Mouse (Mus musculus): ENCODE data around the gene 1700029H14Rik. TPM values are rescaled to one million over a fixed set of nuclear protein-coding genes. Genes with fewer than 3 reads are reported as not detected.

The 1700029H14Rik gene
- not detected for total RNA-seq (2021)
- long read RNA-seq, experiment 1 = 0 reads
- long read RNA-seq, experiment 2 = 0 reads

DNA sequence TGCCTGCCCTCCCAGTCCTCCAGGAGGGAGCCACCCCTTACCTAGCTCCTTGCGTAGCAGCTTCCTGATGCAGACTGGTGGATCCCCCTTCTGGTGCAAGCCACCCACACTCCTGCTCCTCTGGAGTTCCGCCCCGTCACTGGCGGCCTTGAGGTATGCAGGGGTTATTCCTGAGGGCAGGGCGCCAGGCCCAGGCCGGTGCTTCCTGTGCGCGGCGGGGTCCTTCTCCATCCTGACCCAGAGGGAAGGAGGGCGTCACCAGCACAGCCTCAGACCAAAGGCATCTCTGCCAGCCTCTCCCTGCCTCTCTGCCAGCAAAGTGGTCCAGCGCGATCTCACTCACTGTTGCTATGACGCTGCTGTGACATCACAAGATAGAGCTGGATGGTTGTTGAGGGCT is at the start of gene 1700029H14Rik:
Gene 1700029H14Rik (minus strand): TSS at position 344 of the 400 bp plus-strand sequence.
- DNase-seq = peak; percentile 37

DNA sequence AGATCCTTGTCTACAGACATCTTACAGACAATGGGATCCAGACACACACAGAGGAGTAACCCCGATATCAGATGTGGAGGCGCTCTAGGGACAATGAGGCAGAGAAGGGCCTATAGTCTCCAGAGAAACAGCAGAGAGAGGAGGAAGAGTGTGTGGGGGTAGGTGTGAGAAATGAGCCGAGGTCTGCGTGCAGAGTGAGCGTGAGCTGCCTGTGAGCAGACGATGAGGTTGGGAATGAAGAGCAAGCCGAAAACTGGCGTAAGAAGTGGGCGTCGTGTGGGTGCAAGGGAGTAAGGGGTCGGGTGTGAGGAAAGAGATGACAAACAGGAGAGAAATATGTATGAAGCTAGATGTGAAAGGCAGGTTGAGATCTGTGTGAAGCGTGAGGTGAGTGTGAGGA is 49.4 kb upstream of the 1700029H14Rik start:
- DNase-seq = no peak

DNA sequence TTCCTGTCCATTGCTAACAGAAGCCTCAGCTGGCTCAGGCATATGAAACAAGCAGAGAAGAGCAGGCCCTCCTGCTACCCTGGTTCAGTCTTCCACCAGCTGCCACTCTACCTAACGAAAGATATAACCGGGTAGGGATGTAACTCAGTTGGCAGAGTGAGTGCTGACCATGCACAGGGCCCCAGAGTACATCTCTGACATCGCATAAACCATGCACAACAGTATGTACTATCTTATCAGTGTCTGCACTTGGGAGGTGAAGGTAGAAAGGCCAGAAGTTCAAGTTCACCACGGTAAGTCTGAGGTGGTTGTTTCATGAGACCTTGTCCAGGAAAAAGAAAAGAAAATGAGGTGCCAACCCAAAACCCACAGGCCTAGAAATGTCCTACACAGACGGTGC is 47.7 kb upstream of the 1700029H14Rik start:
- no peak for DNase-seq

DNA sequence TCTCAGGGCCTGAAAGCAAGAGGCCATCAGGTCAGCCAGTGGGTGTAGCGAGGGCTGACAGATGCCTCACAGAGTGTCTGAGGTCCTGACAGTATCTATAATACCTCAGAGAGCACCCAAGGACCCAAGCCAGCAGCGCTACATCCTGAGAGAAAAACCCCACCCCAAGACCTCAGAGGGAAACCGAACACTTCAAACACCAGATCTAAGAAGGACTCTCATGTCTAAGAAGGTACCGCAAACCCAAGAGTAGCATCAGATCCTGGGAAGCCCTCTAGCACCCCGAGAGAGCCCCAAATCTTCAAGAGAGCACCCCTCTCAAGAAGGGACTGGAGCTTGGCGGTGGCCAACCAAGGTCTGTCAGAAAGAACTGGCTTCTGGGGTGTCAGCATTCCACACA is 46.7 kb upstream of the 1700029H14Rik start:
- no peak for DNase-seq

DNA sequence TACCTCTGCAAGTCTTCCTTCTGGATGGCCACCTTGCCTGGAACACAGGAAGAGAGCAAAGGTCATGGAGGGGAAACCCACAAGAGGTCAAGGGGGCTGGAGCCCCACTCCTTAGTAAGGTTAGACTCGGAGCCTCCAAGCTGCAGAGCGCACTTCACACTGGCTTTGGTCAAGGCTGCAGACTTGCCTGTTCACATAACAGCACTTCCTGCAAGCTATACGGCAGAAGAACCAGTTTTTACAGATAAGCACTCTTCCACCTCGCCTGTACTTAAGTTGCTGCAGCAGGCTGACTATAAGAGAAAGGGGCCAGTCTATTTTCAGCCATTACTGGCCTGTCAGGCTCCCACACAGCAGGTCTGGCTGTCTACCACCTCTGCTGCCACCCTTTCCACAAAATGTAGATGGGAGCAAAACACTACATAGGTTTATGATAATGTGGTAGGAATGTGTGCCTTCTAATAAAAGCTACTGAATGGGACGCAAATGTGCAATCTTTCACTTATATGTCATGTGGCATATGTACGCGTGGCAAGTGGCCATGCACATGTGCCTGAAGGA is 43.7 kb upstream of the 1700029H14Rik start:
- no peak for DNase-seq

DNA sequence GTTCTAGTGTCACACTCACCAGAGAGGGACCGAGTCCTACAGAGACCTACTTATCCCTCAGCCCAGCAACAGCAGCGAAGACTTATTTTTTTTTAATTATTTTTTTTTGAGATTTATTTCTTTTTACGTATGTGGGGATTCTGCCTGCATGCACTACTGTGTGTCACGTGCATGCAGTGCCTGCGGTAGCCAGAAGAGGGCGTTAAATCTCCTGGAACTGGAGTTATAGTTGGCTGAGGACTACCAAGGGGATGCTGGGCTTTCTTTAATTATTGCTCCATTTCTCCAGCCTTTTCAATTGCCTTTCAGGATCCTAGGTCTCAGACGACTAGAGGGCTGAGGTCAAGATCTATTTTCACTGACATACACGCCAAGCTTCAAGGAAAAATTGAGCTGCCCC is 40.4 kb upstream of the 1700029H14Rik start:
- peak; percentile 58 for DNase-seq

DNA sequence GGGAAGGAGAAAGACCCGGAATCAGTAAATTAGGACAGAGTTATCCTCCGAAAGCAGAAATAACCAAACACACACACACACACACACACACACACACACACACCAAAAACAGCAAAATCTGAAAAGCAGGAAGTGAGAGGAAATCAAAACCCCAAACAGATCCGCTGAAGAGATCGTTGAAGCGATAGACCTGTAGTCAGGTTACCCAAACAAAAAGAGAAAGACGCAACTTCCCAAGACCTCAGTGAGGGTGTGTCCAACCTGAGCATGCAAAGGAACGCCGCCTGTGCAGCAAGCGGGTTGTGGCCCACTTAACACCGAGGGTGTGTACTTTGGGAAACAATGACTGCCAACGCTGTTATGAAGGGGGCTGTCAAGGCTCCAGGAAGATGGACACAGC is 38.9 kb upstream of the 1700029H14Rik start:
- no peak for DNase-seq

DNA sequence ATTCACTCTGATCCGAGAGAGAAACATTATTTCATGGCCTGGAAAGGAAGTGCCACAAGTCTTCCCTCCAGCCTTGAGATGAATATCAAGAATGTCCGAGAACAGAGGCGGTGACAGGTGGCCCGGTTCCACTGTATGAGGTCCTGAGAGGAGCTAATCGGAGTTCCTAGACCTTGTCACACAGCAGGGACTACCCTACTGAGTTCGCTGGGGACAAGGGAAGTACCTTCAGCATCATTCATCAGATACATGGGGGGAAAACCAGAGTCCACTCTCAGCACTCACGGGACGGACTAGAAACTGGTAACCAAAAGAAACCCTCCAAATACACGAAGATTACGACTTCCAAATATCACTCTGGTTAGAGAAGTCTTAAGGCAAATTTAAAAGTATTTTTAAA is 38.5 kb upstream of the 1700029H14Rik start:
- no peak for DNase-seq

DNA sequence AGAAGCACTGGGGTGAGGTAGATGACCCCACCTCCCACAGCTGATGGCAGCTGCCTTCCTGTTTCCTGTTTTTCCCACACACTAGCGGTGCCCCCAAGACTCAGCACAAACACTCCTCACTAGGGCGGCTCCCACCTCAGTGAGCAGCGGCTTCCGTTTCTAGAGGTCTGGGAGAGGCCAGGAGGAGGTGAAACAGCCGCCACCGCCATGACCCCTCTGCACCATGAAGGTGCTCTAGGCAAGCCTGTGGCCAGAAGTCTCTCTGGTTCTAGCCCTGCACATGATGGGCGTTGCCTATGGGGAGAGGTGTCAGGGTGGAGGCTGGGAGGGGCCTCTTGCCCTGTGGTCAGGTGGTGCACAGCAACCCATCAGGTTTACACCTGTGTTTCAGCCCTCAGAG is 37.9 kb upstream of the 1700029H14Rik start:
- no peak for DNase-seq

DNA sequence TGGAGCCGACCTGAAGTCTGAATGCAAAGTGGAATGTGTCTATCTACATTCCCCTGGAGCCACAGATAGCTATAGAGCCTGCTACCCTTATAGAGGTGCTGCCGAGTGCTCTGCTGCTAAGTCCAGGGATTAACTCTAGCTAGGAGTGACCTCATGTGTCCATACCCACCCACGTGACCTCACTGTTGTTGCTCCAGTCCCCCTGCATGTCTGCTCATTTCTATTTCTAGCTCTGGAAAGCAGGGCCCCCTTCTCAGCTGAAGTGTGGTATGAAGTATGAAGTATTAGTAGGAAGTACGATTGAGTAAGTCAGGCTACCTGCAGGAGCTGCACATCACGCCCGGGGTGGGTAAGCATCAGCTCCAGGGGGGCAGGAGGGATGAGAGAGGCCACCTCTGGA is 35.5 kb upstream of the 1700029H14Rik start:
- DNase-seq = no peak

DNA sequence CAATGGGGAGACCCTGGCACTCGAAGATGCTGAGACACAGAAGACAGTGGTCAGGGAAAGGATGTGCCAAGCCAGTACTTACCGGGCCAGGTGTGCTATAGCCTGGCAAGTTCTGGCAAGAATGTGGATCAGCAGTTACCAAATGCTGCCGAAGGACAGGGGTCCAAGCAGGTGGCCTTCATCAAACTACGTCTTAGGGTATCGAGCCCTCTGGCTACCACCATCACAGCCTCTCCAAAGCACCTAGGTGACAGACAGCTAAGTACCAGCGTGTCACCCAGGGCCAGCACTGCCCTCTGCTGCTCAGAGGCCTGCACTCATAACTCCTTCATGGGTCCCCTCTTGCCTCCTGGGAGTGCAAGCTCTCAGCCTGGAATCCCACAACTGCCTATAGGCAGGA is 33.6 kb upstream of the 1700029H14Rik start:
- no peak for DNase-seq

DNA sequence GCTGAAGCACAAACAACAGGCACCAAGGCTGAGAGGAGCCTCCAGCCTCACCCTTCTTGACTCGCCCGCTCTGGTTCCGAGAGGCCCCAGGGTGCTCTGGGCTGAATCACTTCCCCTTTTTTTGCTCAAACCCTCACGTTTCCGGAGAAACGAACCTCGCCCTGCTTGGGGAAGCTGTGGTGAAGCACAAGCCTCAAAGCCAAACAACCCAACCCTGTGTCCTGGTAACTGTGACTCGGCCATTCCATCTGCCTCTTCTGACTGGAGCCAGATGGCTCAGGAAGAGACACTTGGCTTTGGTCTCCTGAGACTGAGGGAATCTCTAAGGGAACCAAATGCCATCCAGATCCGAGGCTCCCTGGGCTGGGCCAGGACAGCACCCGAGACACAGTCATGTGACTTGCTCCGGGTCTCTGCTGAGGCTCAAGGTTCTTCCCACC is 32.6 kb upstream of the 1700029H14Rik start:
- no peak for DNase-seq

DNA sequence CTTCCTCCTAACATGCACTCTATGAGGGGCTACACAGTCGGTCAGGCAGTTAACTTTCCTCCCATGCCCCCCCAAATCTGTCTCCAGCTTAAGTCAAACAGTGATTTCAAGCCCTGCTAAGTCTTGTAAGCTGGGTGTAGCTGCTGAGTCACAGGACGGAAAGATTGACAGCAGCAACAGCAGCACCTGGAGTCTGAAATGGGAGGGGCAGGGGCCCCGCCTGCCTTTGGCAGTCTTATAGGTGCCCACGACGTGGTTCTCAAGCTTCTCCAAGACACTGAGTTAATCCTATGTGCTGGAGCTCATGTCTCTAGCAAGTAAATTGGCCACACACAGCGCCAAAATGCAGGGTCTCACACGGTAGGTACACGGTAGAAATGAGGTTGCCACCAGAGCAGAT is 31.1 kb upstream of the 1700029H14Rik start:
- no peak for DNase-seq

DNA sequence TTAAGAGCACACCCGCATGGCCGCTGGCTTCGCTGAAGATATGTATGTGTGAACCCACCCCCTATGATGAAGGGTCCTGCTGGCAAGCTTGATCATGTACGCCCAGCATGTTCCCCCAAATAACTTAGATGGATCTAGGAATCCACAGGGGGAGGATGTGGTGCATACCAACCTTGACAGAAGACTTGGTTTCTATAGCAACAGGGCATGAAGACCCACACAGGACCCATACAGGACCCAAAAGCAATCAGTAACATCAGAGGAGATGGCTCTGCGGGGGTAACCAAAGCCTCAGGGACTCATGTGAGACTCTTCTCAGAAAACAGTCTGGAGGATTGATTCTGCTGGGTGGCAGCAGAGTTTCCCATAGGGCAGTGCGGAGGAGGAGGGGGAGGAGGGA is 29.0 kb upstream of the 1700029H14Rik start:
- no peak for DNase-seq

DNA sequence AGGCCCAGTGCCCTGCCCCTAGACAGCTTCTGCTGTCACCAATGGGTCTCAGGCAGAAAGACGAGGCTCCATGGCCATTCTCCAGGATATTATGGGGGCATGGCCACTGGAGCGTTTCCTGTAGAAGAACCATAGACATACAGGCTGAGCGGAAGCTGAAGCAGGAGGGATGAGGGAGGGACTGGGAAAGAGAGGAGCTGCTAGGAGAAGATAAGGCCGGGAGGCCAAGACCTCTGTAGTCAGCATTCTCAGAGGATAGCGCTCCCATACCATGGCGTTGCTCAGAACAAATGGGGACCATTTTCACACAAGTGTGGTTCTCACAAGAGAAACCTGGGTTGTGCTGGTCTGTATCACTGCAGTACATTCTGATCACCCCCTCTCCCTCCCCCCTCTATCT is 26.8 kb upstream of the 1700029H14Rik start:
- DNase-seq = no peak

DNA sequence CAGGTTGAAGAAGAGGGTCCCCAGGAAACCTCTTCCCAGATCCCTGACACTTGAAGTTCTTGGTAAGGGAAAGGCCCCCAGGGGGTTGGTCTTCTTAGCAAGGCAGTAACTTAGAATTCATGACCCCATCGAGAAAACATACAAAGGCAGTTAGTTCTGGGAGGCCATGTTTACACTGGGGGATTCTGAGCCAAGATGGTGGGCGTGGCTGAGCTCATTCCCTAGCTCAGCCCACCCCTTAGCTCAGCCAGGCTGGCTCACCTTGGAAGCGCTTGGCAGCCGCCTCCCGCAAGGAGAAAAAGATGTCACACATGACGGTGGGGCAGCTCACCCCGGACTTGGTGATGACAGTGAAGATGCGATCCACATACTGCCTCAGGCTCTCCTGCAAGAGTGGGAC is 22.4 kb upstream of the 1700029H14Rik start:
- DNase-seq = no peak

DNA sequence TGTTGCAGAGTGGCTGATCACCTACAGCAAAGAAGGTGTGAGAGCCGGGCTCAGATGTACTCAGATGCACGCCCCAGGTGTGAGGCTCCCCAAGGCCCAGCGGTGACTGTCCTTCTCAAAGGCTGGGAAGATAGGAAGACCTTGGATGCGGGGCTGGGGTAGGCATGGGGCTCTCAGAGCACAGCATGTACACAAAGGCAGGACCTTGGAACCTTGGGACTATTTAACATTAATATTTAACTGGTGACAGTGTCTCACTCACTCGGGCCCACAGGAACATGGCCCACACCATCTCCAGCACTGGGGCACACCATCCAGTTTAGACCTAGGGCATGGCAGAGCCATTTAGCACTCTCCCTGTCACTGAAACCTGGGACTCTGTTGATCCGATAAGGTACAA is 15.6 kb upstream of the 1700029H14Rik start:
- no peak for DNase-seq

DNA sequence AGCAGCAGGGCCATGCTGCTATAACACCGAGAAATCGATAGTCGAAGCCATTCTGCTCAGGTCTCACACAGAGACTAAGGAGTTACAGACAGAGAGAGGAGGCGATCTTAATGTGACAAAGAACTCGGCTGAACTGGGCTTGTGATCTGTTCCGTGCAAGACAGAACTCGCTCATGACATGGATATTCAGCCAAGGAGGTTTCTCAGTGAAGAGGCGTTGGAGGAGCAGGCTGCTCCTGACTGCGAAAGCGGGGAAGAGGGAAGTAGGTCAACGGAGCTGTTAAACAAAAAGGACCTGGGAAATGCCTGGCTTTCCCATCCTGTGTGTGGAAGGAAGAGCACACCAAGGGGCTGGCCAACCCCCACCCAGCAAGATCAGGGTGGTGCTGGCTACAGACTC is 9.7 kb upstream of the 1700029H14Rik start:
- no peak for DNase-seq

DNA sequence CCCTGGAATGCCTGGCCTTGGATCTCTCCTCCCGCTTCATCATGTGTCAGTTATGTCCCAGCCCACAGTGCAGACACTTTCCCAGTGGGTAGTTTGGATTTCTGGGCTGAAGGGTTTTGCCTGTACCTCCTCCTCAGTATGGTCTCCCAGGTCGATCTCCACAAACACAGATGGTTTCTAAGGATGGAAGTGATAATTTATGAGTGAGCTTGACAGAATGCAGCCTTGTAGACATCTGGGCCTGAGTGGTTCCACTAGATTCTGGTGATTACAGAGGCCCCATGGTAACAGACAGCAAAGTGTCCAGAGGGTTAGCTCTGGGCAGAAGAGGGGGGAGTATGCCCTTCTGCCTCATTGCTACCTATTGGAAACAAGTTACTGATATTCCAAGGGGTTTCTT is 4.7 kb downstream of the 1700029H14Rik start:
- no peak for DNase-seq

DNA sequence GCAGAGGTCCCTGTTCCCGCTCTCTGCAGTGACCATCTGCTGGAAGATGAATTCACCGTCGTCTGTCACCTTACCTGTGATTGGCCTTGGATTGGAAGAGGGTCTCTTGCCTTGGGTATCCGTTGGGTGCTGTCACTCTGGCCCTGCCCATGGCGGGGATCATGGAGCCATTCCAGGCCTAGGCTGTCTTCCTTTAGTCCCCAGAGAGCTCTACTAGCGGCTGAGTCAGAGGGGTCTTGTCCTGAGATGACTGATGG is 10.8 kb downstream of the 1700029H14Rik start:
- DNase-seq = no peak

DNA sequence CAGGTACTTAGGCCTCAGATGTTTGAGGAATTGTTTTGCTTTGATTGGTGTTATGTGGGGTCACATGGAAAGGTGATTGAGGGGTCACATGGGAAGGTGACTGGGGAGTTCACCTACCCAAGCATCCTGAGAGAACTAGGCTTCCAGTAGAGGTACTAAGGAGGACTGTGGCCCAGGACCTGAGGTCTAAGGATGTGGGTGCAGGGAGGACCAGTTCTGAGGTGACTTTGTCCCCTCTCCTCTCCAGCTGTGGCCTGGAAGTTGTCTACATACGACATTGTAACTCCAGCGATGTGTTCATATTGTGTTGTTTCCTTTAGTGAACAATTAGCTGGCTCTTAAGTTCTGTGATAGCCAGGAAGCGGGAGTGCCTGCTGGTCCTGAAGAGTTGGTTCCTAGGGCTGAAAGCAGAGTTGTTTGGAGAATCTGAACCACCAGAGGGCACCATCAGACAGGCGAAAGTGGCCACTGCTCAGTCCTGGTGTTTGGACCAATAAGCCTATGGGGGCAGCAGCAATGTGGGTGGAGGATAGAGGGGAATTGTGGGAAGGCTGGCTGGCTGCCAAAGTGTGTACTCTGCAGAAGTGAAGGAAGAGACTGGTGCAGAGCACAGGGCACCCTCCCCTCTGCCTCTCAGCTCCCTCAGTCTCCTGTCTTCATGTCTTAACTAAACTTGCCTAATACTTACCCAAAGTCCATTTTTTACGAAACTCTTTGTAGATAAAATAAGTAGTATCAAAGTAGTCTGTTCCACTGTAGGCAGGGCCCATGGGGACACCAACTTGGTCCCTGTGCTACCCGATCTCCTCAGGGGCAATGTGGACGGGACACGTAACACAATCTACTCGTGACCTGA is 11.3 kb downstream of the 1700029H14Rik start:
- peak; percentile 90 for DNase-seq

DNA sequence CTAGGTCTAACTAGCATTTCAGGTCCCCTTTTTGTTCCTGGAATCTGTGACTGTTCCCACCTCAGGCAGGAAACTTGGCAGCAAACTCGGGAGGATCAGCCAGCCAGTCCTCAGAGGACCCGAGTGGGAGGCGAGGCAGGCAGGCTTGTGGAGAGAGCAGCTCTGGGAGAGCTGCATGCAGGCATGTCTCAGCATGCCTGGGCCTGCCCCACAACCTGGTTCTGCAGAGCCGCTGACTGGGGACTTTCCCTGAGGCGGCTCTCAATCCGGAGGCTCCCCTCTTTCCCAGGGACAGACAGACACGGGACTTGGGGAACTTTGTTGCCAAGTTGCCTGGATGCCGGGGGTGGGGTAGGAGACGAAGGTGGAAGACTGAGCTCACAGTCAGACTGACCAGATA is 13.4 kb downstream of the 1700029H14Rik start:
- DNase-seq = peak; percentile 57

DNA sequence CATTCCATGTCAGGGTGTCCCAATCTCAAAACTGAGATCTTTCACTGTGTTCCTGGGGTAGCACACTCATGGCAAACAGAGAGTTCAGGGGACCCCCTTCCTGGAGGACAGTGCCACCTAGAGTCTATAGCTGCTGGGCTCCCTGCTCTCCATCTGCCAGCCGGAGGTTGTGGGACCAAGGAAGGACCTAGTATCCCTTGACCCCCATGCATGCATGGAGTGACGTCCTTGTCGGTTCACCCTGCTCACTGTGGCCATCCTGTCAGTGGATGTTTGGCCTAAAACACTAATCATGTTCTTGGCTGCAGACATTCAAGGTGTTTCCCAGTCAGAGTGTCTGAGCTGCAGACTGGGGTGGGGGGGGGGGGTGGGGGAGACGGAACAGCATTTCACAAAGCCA is 14.0 kb downstream of the 1700029H14Rik start:
- peak; percentile 40 for DNase-seq

DNA sequence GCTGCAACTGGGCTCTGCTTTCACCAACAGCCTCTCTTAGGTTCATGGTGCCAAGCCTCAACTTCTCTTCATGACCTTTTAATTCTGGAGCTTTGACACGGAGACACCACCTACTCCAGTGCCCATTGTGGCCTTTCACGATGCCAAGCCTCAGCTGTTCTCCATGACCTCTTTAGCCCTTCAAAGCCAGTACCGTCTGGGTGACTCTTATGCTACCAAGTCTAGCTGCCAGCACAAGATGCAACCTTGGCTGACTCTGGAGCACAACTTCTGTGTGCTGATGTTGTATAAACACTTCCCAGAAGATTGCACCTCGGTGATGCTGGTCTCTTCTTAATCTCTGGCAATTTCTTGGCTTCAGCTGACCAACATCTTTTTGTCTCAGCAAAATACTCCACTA is 15.8 kb downstream of the 1700029H14Rik start:
- no peak for DNase-seq

Data from gastrocnemius, postnatal 10 days (tissue).